Comparison of ENCODE assay signal across 23 mouse cellular contexts in the genomic region with DNA sequence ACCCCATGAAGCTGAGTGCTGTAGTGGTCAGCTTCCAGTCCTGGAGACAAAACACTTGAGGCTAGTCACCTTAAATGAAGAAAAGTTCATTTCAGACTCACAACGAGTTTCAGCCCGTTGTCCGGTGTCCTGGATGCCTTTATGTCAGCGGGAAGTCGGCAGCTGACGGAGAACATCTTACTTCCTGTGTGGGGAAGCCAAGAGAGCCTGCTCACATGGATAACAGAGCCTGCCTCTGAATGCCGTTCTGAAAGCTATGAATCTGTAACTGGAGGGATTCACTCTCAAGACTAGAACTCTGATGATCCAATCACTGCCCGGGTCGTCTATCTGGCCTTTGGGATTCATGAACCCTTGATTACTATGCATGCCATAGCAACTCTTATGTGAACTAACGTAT.
"Had no signal": no experiment of that assay in that cellular context is flagged by ENCODE, and none has a peak within 500 bp of the region (broad histone marks: within the 10 kb centered on the region; RNA-seq: fewer than 3 reads in every experiment).

No protein-coding gene starts in this region.

- H3K27ac ChIP-seq: heart, embryonic 10.5 days; heart, embryonic 13.5 days; heart, embryonic 15.5 days; hindbrain, embryonic 13.5 days; hindbrain, embryonic 15.5 days; hindbrain, postnatal 0 days; kidney, embryonic 15.5 days; kidney, postnatal 0 days; limb, embryonic 10.5 days; limb, embryonic 12.5 days; liver, embryonic 13.5 days had no signal

- H3K9me3 ChIP-seq: heart, embryonic 10.5 days; heart, embryonic 13.5 days; heart, embryonic 15.5 days; hindbrain, embryonic 13.5 days; hindbrain, embryonic 15.5 days; kidney, embryonic 15.5 days; limb, embryonic 10.5 days; limb, embryonic 12.5 days; liver, embryonic 13.5 days had no signal

- H3K9ac ChIP-seq: heart, embryonic 13.5 days; heart, embryonic 15.5 days; hindbrain, embryonic 13.5 days; hindbrain, embryonic 15.5 days; kidney, embryonic 15.5 days; limb, embryonic 12.5 days; liver, embryonic 13.5 days had no signal

- DNase-seq: gastrocnemius, postnatal 14 days; gastrocnemius, postnatal 36 days; heart, adult 18-20 months; heart, postnatal 14 days; heart, postnatal 36 days; kidney, adult 11 months; kidney, adult 2 months; kidney, adult 9 months; kidney, postnatal 14 days; kidney, postnatal 36 days; layer of hippocampus, adult 9-11 months; layer of hippocampus, postnatal 36 days; liver, embryonic 13.5 days had no signal

- H3K4me1 ChIP-seq: heart, embryonic 10.5 days; heart, embryonic 13.5 days; heart, embryonic 15.5 days; hindbrain, embryonic 13.5 days; hindbrain, embryonic 15.5 days; kidney, embryonic 15.5 days; limb, embryonic 10.5 days; limb, embryonic 12.5 days; liver, embryonic 13.5 days had no signal

- H3K27me3 ChIP-seq: heart, embryonic 13.5 days; heart, embryonic 15.5 days; hindbrain, embryonic 13.5 days; hindbrain, embryonic 15.5 days; kidney, embryonic 15.5 days; limb, embryonic 12.5 days; liver, embryonic 13.5 days had no signal

- H3K36me3 ChIP-seq: heart, embryonic 10.5 days; heart, embryonic 13.5 days; heart, embryonic 15.5 days; hindbrain, embryonic 13.5 days; hindbrain, embryonic 15.5 days; kidney, embryonic 15.5 days; limb, embryonic 10.5 days; limb, embryonic 12.5 days; liver, embryonic 13.5 days had no signal

- H3K4me3 ChIP-seq: heart, embryonic 10.5 days; heart, embryonic 13.5 days; heart, embryonic 15.5 days; hindbrain, embryonic 13.5 days; hindbrain, embryonic 15.5 days; kidney, embryonic 15.5 days; limb, embryonic 10.5 days; limb, embryonic 12.5 days; liver, embryonic 13.5 days had no signal
